Mouse (Mus musculus): ENCODE measurements around the gene Lgi1. TPM values are rescaled to one million over a fixed set of nuclear protein-coding genes. Genes with fewer than 3 reads are reported as not detected.

The Lgi1 gene
- polyA plus RNA-seq, 1 experiment from 2014 or later, result 23.1 TPM

GRCm38 (mm10) chr19:38348271-38349012 is 84.1 kb downstream of the Lgi1 start:
- Histone ChIP-seq H3K4me2 (ENCODE audit: low read length) (peak overlapping the region; percentile 13), H3K4me3 (ENCODE audit: low read length) (no peak overlapping the region), H3K9me3 (ENCODE audit: control insufficient read depth, low read length) (no peaks in the 10 kb centered on the region), H3K27ac (ENCODE audit: low read depth, low read length) (no peak overlapping the region), H3K36me3 (ENCODE audit: control insufficient read depth, insufficient read depth, low read length) (no peaks in the 10 kb centered on the region), H3K4me1 (ENCODE audit: control insufficient read depth, insufficient read depth, low read depth, low read length) (no peaks in the 10 kb centered on the region), H3K27me3 (replicated peaks; ENCODE audit: control insufficient read depth, insufficient read depth, low read length) (no peaks in the 10 kb centered on the region), H3K9ac (ENCODE audit: low read depth, low read length) (no peak overlapping the region)
- peak; percentile 63 for ATAC-seq
- 22% methylated on average over 13 of the region's 13 CpGs for WGBS

GRCm38 (mm10) chr19:38349013-38349341 is 84.6 kb downstream of the Lgi1 start:
- no peaks in the 10 kb centered on the region for H3K36me3 ChIP-seq (ENCODE audit: control insufficient read depth, insufficient read depth, low read length)
- no peaks in the 10 kb centered on the region for H3K4me1 ChIP-seq (ENCODE audit: control insufficient read depth, insufficient read depth, low read depth, low read length)
- no peak overlapping the region for H3K4me3 ChIP-seq (ENCODE audit: low read length)
- WGBS, result 56% methylated on average over 5 of the region's 5 CpGs
- H3K27ac ChIP-seq (ENCODE audit: low read depth, low read length), result no peak overlapping the region
- no peaks in the 10 kb centered on the region for H3K27me3 ChIP-seq (replicated peaks; ENCODE audit: control insufficient read depth, insufficient read depth, low read length)
- H3K9me3 ChIP-seq (ENCODE audit: control insufficient read depth, low read length), result no peaks in the 10 kb centered on the region
- H3K4me2 ChIP-seq (ENCODE audit: low read length), result peak overlapping the region; percentile 28; the same call in 1 of the 2 replicates
- no peak for ATAC-seq
- no peak overlapping the region for H3K9ac ChIP-seq (ENCODE audit: low read depth, low read length)

- no peaks in the 10 kb centered on the region for H3K9me3 ChIP-seq (ENCODE audit: control insufficient read depth, low read length)
- no peak for ATAC-seq
- no peak overlapping the region for H3K4me2 ChIP-seq (ENCODE audit: low read length)
Observed at GRCm38 (mm10) chr19:38351202-38351601, 86.9 kb downstream of the Lgi1 start.

GRCm38 (mm10) chr19:38351728-38352127 is 87.4 kb downstream of the Lgi1 start:
- Histone ChIP-seq H3K9me3 (ENCODE audit: control insufficient read depth, low read length) (no peaks in the 10 kb centered on the region), H3K27ac (ENCODE audit: low read depth, low read length) (no peak overlapping the region), H3K4me3 (ENCODE audit: low read length) (no peak overlapping the region), H3K36me3 (ENCODE audit: control insufficient read depth, insufficient read depth, low read length) (no peaks in the 10 kb centered on the region), H3K27me3 (replicated peaks; ENCODE audit: control insufficient read depth, insufficient read depth, low read length) (no peaks in the 10 kb centered on the region), H3K4me1 (ENCODE audit: control insufficient read depth, insufficient read depth, low read depth, low read length) (no peaks in the 10 kb centered on the region), H3K4me2 (ENCODE audit: low read length) (no peak overlapping the region), H3K9ac (ENCODE audit: low read depth, low read length) (no peak overlapping the region)
- WGBS, result 96% methylated on average over 3 of the region's 3 CpGs
- ATAC-seq, result no peak

More at GRCm38 (mm10) chr19:38351202-38351601, 86.9 kb downstream of the Lgi1 start:
- no peak overlapping the region for H3K9ac ChIP-seq (ENCODE audit: low read depth, low read length)
- H3K27ac ChIP-seq (ENCODE audit: low read depth, low read length), result no peak overlapping the region
- no peaks in the 10 kb centered on the region for H3K36me3 ChIP-seq (ENCODE audit: control insufficient read depth, insufficient read depth, low read length)
- H3K27me3 ChIP-seq (replicated peaks; ENCODE audit: control insufficient read depth, insufficient read depth, low read length), result no peaks in the 10 kb centered on the region
- H3K4me1 ChIP-seq (ENCODE audit: control insufficient read depth, insufficient read depth, low read depth, low read length), result no peaks in the 10 kb centered on the region
- H3K4me3 ChIP-seq (ENCODE audit: low read length), result no peak overlapping the region
- 96% methylated on average over 2 of the region's 2 CpGs for WGBS

- H3K4me2 ChIP-seq (ENCODE audit: low read length), result no peak overlapping the region
- H3K9ac ChIP-seq (ENCODE audit: low read depth, low read length), result no peak overlapping the region
- H3K27ac ChIP-seq (ENCODE audit: low read depth, low read length), result no peak overlapping the region
- no peaks in the 10 kb centered on the region for H3K36me3 ChIP-seq (ENCODE audit: control insufficient read depth, insufficient read depth, low read length)
- H3K9me3 ChIP-seq (ENCODE audit: control insufficient read depth, low read length), result no peaks in the 10 kb centered on the region
- H3K4me1 ChIP-seq (ENCODE audit: control insufficient read depth, insufficient read depth, low read depth, low read length), result no peaks in the 10 kb centered on the region
- ATAC-seq, result peak; percentile 65
- H3K4me3 ChIP-seq (ENCODE audit: low read length), result no peak overlapping the region
- 43% methylated on average over 6 of the region's 6 CpGs for WGBS
- no peaks in the 10 kb centered on the region for H3K27me3 ChIP-seq (replicated peaks; ENCODE audit: control insufficient read depth, insufficient read depth, low read length)
Observed at GRCm38 (mm10) chr19:38352495-38353130, 88.3 kb downstream of the Lgi1 start.

GRCm38 (mm10) chr19:38354279-38354678 is 89.9 kb downstream of the Lgi1 start:
- Histone ChIP-seq H3K4me1 (ENCODE audit: control insufficient read depth, insufficient read depth, low read depth, low read length) (no peaks in the 10 kb centered on the region), H3K9me3 (ENCODE audit: control insufficient read depth, low read length) (no peaks in the 10 kb centered on the region), H3K9ac (ENCODE audit: low read depth, low read length) (no peak overlapping the region), H3K4me2 (ENCODE audit: low read length) (no peak overlapping the region), H3K27ac (ENCODE audit: low read depth, low read length) (no peak overlapping the region), H3K4me3 (ENCODE audit: low read length) (no peak overlapping the region), H3K36me3 (ENCODE audit: control insufficient read depth, insufficient read depth, low read length) (no peaks in the 10 kb centered on the region), H3K27me3 (replicated peaks; ENCODE audit: control insufficient read depth, insufficient read depth, low read length) (no peaks in the 10 kb centered on the region)
- WGBS, result 82% methylated on average over 1 of the region's 1 CpGs
- ATAC-seq, result no peak

- Histone ChIP-seq H3K9ac (ENCODE audit: low read depth, low read length) (no peak overlapping the region), H3K9me3 (ENCODE audit: control insufficient read depth, low read length) (no peaks in the 10 kb centered on the region), H3K36me3 (ENCODE audit: control insufficient read depth, insufficient read depth, low read length) (no peaks in the 10 kb centered on the region), H3K4me2 (ENCODE audit: low read length) (no peak overlapping the region), H3K4me3 (ENCODE audit: low read length) (no peak overlapping the region), H3K27me3 (replicated peaks; ENCODE audit: control insufficient read depth, insufficient read depth, low read length) (no peaks in the 10 kb centered on the region), H3K4me1 (ENCODE audit: control insufficient read depth, insufficient read depth, low read depth, low read length) (no peaks in the 10 kb centered on the region), H3K27ac (ENCODE audit: low read depth, low read length) (no peak overlapping the region)
- ATAC-seq, result no peak
- 62% methylated on average over 10 of the region's 10 CpGs for WGBS
Observed at GRCm38 (mm10) chr19:38354819-38355360, 90.6 kb downstream of the Lgi1 start.

GRCm38 (mm10) chr19:38356211-38356828 is 92.0 kb downstream of the Lgi1 start:
- Histone ChIP-seq H3K9me3 (ENCODE audit: control insufficient read depth, low read length) (no peaks in the 10 kb centered on the region), H3K4me1 (ENCODE audit: control insufficient read depth, insufficient read depth, low read depth, low read length) (no peaks in the 10 kb centered on the region), H3K27me3 (replicated peaks; ENCODE audit: control insufficient read depth, insufficient read depth, low read length) (no peaks in the 10 kb centered on the region), H3K4me2 (ENCODE audit: low read length) (no peak overlapping the region), H3K4me3 (ENCODE audit: low read length) (no peak overlapping the region), H3K27ac (ENCODE audit: low read depth, low read length) (no peak overlapping the region), H3K36me3 (ENCODE audit: control insufficient read depth, insufficient read depth, low read length) (no peaks in the 10 kb centered on the region), H3K9ac (ENCODE audit: low read depth, low read length) (no peak overlapping the region)
- 87% methylated on average over 8 of the region's 8 CpGs for WGBS
- no peak for ATAC-seq

GRCm38 (mm10) chr19:38357956-38358623 is 93.8 kb downstream of the Lgi1 start:
- Histone ChIP-seq H3K36me3 (ENCODE audit: control insufficient read depth, insufficient read depth, low read length) (no peaks in the 10 kb centered on the region), H3K9ac (ENCODE audit: low read depth, low read length) (no peak overlapping the region), H3K4me3 (ENCODE audit: low read length) (no peak overlapping the region), H3K27ac (ENCODE audit: low read depth, low read length) (no peak overlapping the region), H3K4me2 (ENCODE audit: low read length) (no peak overlapping the region), H3K27me3 (replicated peaks; ENCODE audit: control insufficient read depth, insufficient read depth, low read length) (no peaks in the 10 kb centered on the region), H3K4me1 (ENCODE audit: control insufficient read depth, insufficient read depth, low read depth, low read length) (no peaks in the 10 kb centered on the region), H3K9me3 (ENCODE audit: control insufficient read depth, low read length) (no peaks in the 10 kb centered on the region)
- no peak for ATAC-seq
- WGBS, result 71% methylated on average over 9 of the region's 9 CpGs

Data from hindbrain, embryonic 16.5 days (tissue).